Mouse (Mus musculus): ENCODE results near the gene Usp54.
"Not testable (repeated sequence)": the region's sequence is repeated elsewhere in the genome, so short reads cannot be mapped to it uniquely, and the experiment has no call there.

Usp54 gene

DNA sequence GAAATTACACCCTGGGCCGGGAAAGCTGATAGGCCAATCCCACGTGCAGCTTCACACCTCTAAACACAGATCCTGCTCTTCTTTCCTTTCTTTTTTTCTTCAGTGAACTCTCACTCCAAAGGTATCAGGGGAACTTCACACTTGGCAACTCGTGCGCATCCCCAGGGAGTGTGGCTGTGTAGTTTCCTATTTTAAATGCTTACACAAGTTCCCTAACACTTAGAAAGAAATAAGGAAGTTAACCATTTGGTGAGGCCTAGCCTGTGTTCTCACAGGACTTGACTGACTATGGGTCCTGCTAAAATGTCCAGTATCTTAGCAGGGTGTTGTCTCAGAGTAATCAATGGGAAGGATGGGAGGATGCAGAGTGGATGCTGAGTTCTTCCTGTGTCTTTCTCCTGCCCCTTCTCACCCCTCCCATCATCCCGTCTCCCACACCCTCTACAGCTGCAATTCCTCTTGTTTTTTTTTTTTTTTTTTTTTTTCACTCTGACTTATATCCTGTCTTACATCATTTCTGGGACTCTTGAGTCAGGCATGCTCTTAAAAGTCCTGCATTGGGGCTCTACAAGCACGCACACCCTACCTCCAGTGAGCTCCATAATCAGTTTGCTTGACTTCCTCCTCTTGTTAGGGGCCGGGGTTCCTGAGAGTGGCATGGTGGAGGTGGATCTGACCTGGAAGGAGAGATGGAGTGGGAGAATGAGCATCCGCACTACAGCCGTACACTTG lies 14.0 kb upstream of the Usp54 start:
- no peak for DNase-seq

DNA sequence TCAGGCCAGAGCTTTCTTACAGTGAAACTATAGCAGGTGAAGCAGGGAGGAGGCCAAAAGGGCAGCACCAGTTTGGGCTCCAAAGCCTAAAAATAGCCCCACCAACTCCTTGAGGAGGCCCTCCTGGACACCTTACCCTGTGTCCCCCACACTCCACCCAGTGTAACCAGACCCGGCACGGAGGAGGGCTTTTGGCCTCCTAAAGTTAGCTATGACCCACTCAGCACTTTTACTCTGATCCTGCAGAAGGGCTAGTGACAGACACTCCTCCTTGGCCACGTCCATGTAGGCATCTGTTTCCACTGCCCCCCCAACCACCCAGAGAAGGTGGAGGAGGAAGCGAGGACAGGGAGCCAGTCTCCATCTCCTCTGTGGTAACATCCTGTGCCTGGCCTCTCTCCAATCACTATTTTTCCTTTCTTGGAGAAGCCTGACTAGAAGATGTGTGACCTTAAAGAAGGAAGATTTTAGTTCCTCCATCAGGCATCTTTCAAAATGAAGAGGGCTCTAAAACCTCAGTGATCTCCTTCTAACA lies 10.9 kb upstream of the Usp54 start:
- DNase-seq, result no peak

DNA sequence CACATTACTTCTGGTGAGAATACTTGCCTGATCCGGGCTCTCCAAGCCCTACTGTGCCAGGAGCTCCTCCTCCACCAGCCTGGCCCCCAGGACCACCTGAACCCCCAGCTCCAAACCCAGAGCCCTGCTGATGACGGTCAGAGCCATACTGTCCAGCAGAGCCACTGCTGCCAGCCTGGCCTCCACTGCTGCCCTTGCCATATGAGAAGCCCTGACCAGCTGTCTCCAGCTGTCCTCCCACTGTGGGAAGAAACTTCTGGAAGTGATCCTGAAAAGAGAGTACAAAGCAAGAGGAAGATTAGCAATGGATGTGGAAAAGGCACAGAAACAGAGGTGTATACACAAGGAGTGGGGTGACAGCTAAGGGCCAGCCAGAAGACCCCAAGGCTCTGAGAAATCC lies 10.1 kb upstream of the Usp54 start:
- DNase-seq, result no peak

DNA sequence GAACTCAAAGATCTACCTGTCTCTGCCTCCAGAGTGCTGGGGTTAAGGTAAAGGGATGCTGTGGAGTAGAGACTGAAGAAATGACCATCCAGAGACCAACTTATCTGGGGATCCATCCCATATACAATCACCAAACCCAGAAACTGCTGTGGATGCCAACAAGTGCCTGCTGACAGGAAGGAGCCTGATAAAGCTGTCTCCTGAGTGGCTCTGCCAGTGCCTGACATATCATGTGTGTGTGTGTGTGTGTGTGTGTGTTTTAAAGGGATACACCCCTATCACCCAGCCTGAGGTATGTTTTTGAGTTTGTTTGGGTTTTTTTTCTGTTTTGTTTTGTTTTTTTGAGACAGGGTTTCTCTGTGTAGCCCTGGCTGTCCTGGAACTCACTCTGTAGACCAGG lies 5.5 kb upstream of the Usp54 start:
- DNase-seq, result no peak

DNA sequence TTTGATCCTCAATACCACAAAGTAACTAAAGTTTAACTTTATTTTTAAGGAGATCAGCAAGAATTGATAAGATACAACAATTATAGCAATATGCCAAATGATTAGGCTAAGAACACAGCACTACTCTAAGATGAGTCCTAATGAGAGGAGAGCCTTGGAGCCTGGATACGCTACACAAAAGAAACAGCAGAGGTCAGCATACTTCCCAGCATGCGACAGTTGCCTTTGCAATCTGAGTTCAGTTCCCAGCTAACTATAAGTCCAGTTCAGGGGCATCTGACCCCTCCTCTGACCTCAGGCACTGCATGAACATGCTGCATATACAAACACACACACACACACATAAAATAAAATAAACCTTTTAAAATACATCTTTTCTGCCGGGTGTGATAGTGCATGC lies 4.7 kb upstream of the Usp54 start:
- DNase-seq, result no peak

DNA sequence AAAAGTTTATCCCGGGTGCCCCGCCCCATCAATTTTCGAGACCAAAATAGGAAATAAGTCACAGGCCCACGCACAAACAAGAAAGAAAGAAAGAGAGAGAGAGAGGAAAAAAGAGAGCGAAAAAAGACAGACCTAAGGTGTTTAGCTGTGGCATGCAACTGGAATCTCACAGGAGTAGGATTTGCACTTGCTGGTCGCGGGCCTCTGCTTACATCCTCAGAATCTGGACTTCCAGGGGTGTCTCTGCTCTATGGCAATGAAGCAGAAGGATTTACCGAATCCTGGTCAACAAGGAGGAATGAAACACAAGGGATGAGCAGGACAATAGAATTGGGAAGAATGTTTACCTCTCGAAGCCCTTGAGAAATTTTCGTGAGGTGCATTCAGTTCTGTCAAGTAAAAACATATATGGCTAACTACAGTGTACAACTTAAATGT lies 594 bp upstream of the Usp54 start:
- DNase-seq, result no peak

DNA sequence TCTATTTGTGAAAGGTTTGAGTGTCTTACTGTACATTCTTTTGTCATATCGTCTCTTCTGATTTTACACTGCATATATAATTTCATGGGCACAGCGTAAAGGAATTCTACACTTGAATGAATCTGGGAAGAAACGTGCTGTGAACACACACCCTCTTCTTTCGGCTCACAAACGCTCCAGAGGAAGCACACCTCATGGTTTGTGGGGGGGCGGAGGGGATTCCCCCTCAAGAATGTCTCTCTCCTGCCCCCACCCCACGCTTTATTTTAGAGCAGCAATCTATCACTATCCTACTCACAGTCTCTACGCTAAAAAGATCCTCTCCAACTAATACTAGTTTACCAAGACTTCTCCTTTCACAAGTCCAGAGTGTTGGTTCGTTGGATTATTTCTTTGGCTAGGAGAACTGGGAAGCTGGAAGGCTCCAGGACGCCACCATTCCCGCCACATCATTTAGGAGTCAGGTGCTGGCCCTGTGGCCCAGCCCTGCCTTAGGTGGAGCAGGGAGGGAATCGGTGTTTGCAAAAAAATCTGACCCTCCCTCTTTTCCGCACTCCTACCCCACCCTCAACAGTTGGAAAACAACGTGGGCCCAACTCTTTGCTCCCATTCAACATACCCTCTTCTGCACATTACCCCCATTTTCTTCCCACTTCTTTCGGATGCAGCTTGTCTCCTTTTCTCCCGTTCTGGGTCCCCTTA lies 794 bp downstream of the Usp54 start:
- peak; percentile 41 to 47 for DNase-seq

DNA sequence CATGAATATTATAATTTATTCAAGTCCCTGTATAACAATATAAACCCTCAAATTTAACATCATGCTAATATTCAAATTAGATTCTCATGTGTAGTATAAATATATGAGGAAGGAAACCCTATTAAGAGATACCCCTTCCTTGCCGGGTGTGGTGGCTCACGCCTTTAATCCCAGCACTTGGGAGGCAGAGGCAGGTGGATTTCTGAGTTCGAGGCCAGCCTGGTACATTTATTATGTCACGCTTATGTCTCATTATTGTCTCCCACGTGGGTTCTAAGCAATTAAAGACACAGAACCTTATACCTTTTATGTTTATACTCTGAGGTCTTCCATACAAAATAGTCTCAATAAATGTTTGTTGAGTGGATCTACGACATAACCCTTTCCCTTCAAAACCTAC lies 2.2 kb downstream of the Usp54 start:
- DNase-seq, result no peak

DNA sequence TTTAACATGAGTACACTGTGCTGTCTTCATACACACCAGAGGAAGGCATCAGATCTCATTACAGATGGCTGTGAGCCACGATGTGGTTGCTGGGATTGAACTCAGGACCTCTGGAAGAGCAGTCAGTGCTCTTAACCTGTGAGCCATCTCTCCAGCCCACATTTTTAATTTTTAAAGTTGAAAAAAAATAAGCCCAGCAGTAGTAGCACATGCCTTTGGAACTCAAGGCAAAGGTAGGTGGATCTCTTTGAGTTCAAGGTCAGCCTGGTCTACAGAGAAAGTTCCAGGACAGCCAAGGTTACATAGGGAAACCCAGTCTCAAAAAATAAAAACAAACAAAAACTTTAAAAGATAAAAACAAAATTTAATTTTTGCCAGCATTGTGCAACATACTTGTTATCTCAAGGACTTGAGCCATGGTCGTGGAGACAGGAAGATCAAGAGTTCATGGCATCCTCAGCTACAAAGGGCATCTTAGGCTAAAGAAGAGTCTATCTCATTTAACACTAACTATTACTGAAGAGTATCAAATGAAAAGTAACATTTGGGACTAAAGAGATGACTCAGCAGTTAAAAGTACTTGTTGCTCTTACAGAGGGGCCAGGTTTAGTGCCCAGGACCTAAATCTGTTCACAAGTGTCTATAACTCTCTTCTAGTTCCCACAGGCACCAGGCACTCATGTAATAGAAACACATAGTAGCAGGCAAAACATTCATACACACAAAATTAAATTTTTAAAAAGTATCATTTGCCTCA lies 2.9 kb downstream of the Usp54 start:
- DNase-seq, result no peak

DNA sequence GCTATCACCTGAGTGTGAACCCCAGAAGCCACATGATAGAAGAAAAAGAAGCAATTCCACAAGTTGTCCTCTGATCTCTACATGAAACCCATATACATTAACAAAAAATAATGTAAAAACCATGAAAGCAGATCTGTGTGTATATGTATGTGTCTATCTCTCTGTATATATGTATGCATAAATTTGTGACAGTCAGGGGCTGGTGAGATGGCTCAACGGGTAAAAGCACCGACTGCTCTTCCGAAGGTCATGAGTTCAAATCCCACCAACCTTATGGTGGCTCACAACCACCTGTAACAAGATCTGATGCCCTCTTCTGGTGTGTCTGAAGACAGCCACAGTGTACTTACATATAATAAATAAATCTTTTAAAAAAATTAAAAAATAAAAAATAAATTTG lies 3.9 kb downstream of the Usp54 start:
- DNase-seq, result not testable (repeated sequence)

DNA sequence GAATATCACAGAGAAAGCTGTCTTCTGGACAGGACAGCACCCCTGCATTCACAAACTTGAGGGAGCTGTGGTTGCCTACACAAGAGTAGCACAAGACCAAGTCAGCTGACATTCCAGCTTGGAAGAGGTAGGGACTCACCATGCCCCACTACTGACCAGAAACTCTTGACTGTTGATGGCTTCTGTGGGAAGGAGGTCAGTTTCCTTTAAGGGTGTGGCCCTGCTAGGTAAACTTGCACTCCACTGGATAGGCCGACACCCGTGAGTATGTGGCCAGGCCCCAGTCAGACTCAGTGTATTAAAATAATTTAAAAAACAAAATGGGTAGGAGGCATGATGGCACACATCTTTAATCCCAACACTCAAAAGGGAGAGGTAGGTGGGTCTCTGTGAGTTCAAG lies 5.3 kb downstream of the Usp54 start:
- no peak for DNase-seq

DNA sequence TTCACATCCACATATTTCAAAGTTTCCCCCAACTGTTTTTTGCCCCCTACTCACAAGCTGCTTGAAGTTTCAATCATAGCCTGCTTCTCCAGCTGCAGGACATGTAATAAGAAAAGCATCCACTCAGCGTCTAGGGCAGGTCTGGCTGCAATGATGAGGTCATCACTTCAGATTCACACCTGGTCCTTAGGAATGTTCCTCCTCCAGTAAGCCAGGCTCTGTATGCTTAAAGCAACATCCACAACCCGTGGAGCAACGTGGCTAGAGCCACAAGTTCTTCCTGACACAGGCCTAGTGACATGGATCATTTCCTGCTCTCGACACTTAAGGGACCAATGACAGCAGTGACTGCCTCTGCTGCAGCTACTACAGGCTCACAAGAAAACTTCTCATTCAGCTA lies 9.6 kb downstream of the Usp54 start:
- DNase-seq, result no peak

DNA sequence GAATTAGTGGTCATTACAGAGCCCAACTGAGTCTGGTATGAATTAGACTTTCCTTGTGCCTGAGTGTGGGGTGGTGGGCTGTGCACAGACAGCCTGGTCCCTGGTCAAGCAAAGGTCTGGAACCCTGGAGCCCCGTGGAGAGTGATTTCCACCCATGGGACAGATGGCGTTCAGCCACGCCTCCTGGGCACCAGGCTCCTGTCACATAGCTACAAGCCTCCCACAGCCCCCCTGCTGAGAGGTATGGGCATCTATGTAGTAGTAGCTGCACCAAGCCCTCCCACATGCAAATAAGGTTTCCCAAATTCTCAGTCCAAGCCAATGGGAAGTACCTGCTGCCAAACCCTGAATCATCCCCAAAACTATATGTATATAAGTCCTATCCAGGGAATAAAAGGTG lies 13.9 kb downstream of the Usp54 start:
- DNase-seq, result peak; percentile 20 to 30

DNA sequence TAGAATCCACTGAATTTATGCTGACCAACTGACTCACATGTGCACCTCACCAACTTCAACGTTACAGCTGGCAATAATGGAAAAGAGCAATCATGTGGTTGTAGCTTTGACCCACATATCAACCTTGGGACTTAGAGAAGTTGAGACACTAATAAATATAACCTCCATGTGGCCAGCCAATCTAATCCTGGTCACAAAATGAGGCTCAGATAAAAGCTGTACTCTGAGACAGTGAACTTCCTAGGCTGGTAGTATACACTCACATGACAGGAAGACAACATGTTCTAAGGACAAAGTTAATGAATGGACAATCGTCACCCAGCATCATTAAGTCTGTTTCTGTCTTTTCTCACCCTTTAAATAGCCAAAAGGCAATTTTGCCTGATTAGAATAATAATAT lies 14.4 kb downstream of the Usp54 start:
- no peak for DNase-seq

DNA sequence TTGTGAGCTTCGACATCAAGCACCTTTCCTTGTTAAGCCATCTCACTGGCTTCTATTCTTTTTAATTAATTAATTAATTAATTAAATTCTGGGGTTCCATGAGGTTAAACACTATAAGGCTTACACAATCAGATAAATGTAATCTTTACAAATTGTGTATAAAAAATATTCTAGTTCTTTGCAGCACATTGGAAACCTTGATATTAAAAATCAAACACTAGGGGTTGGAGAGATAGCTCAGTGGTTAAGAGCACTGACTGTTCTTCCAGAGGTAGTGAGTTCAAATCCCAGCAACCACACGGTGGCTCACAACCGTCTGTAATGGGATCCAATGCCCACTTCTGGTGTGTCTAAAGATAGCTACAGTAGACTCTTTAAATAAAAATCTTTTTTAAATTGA lies 18.0 kb downstream of the Usp54 start:
- no peak for DNase-seq

DNA sequence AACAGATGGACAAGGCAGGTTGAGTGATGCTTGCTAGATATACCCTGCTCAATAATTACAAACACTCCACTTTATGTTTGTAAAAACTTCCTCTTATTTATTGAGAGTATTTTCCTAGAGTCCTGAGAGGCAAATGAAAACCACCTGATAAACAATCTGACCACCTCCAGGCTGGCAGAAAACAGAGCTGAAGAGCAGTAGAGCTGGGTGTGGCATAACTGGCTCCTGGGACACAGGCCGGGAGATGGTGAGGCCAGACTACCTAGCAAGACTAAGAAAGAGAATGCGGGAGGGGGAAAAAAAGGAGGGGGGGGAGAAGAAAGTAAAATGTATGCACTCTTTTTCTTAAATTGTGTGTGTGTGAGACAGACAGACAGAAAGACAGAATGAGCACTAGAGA lies 18.5 kb downstream of the Usp54 start:
- DNase-seq, result no peak

DNA sequence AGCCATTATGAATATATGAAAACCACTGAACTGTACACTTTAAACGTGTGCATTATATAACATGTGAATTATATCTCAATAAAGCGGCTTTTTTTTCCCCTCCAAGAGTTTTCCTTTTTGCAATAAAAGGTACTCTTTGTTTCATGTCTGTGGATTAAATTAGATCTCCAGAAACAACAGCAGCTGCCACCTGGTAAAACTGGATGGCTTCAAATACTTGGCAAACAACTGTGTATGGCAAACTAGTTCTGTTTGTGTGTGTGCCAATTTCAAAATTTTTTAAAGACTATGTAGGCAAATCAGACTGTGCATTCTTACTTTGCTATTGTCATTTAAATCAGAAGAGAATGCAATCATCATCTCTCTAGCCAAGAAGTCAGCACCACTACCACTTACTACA lies 19.0 kb downstream of the Usp54 start:
- no peak for DNase-seq

DNA sequence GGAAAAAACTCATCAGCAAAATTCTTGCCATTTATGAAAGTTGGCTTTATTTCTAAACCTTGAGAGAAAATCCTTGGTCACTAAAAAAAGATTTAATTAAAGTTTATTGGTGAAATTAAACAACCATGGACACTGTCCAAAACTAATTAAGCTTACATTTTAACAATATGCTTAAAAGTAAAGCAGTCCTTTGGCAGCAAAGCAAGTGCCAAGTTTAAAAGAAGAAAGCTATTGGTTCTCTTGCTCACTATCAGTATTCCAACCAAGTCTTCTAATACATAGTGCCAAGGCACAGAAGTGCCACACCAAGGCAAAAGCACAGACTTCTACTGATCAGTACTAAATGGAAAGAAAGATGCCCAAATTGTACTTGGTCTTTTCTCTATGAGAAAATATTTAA lies 21.7 kb downstream of the Usp54 start:
- DNase-seq, result no peak

DNA sequence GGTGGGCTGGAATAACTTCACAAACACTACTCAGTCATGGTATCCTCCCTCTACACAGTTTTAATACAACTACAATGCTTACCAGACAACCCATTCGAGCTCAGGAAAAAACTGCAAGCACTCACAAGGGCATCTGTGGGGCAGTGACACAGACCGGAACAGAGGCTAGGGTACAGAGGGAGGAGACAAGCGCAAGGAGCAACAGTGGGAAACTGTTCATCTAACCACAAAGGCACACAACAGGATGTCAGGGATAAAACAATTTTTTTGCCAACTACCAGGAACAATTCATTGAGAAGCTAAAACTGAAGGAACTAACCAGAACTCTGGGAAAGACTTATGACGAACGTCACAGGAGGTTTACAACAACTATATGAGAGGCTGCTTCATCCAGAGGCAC lies 22.7 kb downstream of the Usp54 start:
- DNase-seq, result no peak

DNA sequence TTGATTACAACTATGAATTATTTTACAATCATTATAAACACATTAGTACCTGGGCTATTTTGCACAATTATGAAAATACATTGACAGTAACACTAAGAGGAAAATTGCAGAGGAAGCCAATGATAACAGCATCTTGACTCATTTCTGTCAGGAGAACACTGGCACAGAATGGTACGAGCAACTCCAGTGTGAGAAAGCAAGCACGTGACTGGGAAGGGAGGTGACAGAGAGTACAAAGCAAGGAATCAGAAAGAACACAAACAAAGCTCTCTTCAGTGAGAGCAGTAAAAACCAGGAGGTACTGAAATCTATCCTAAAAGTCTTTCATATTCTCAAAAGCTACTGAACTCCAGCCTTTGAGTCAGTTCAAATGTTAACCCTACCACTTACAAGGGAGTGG lies 24.4 kb downstream of the Usp54 start:
- DNase-seq, result no peak

DNA sequence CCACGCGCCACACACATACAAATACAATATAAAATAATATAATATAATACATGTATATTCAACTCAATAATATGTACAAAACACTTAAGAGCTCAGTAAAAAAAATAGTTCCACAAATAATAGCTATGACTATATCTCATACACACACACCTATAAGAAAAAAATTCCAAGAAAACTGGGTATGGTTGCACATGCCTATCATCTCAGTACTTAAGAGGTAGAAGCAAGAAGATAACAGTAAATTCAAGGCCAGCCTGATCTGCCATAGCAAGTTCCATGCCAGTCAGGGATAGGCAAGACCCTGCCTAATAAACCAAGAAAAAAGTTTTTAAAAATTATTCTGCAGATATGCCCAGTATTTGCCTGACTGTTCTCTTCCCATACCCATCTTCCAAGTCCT lies 25.8 kb downstream of the Usp54 start:
- DNase-seq, result no peak

DNA sequence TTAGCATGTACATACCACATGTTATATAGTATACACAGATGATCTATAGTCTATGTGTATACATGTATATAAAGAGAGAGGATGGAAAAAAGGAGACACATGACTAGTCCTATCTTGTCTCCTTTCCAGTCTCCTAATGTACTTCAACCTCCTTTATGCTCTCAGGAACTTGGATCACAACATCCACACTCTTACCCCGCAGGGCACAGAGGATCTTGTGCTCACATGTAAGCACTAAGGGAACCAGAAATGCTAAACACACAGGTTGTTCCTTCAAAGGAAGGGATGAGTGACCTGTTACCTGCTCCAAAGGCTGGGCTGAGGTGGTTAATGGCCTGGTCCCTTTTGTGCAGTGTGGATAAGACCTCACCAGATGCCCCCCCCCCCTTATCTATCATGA lies 28.0 kb downstream of the Usp54 start:
- DNase-seq, result no peak

DNA sequence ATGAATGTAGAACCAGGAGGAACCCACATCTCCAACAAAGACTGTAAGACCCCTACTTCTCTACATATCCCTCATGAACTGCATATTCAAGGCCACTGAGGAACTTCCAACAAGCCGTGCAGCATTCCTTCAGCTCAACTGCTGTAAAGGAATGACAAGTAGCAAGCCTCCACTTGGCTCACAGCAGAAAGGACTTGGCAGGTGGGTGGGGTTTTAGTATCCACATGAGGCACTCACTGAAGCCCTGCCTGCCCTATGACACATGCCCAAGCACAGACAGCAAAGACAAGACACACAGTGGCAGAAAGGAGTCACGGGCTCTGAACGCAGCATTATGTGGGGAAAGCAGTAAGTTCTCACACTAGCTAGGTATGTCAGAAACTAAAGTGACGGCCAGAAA lies 30.7 kb downstream of the Usp54 start:
- DNase-seq, result no peak

DNA sequence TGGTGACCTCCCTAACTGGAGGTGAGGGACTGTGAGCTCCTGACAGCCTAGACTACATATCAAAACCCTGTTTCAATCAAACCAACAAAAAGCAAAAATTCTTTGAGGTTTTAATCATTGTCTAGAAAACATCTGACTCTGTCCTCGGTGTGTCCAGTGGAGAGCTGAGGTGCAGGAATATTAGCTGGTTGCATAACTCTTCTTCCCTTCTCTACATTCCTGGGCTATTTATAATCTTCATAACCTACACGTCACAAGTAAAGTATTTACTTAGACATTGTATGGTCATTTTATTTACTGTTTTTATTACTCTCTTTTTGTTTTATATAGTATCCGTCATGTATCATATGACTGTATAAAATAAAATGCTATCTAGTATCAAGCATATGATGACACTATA lies 31.3 kb downstream of the Usp54 start:
- no peak for DNase-seq

Measured in cerebellum, postnatal 10 days (tissue).